Mouse (Mus musculus) CH12.LX (cell line): Measurements from ENCODE around the gene Rasal1. TPM values are rescaled to one million over a fixed set of nuclear protein-coding genes. Genes with fewer than 3 reads are reported as not detected.

Experiments
- DNase-seq: peaks from one replicate; pipeline ENCODE4 v3.0.0-alpha.2; 2013; ENCODE audit errors: extremely low read depth
- H3K27ac ChIP-seq: 2 replicates; pipeline ENCODE4 v1.5.1; 2012; ENCODE audit warnings: low read depth, mild to moderate bottlenecking, control low read depth, moderate library complexity; ENCODE audit not compliant: insufficient read depth
- H3K27me3 ChIP-seq: replicated peaks from 2 replicates; pipeline ENCODE3; 2012; ENCODE audit warnings: inconsistent platforms
- H3K36me3 ChIP-seq, 2 experiments: replicated peaks in 1 of 2; 2 replicates each; pipeline versions ENCODE3 to v1.6.1; 2012; ENCODE audit warnings: inconsistent platforms in 1 of 2, low read length in 1 of 2, mild to moderate bottlenecking in 1 of 2, mixed read lengths in 1 of 2, moderate library complexity in 1 of 2; ENCODE audit not compliant: control insufficient read depth in 1 of 2, insufficient read depth in 1 of 2
- H3K4me1 ChIP-seq, 2 experiments: 2 replicates each; pipeline ENCODE4 v1.6.1; 2012; ENCODE audit warnings: inconsistent platforms in 1 of 2, moderate library complexity in 1 of 2; ENCODE audit not compliant: insufficient read depth in 2 of 2, control insufficient read depth in 1 of 2
- H3K4me2 ChIP-seq: 2 replicates; pipeline ENCODE4 v1.6.1; 2012; ENCODE audit warnings: low read depth, mild to moderate bottlenecking, control low read depth; ENCODE audit not compliant: poor library complexity, insufficient read depth, severe bottlenecking
- H3K4me3 ChIP-seq, 3 experiments: fragments of 150-350 bp in 1 of 3; sonication (generic) in 1 of 3; replicated peaks in 1 of 3; 2 replicates each; pipeline versions ENCODE3 to v1.5.1; 2011 to 2012; ENCODE audit warnings: low read depth in 2 of 3, low read length in 2 of 3, mild to moderate bottlenecking in 2 of 3, moderate library complexity in 2 of 3, control low read depth in 1 of 3, improper control_type of control experiment in 1 of 3, inconsistent platforms in 1 of 3, mixed read lengths in 1 of 3; ENCODE audit not compliant: poor library complexity in 1 of 3
- H3K79me2 ChIP-seq: replicated peaks from 2 replicates; pipeline ENCODE4 v1.6.1; 2012; ENCODE audit warnings: mild to moderate bottlenecking, moderate library complexity; ENCODE audit not compliant: control insufficient read depth, poor library complexity, insufficient read depth, severe bottlenecking; ENCODE audit errors: extremely low read depth
- H3K9ac ChIP-seq: 2 replicates; pipeline ENCODE4 v1.6.1; 2012; ENCODE audit warnings: low read depth, mild to moderate bottlenecking, control low read depth, moderate library complexity; ENCODE audit not compliant: insufficient read depth
- H3K9me3 ChIP-seq: replicated peaks from 2 replicates; pipeline ENCODE3; 2012; ENCODE audit warnings: low read length, inconsistent platforms, mixed read lengths
- CHD1 ChIP-seq: IDR thresholded peaks from 2 replicates; pipeline ENCODE4 v1.6.1; 2012; ENCODE audit warnings: low read depth, low read length, improper control_type of control experiment, inconsistent platforms
- CHD2 ChIP-seq: IDR thresholded peaks from 2 replicates; pipeline ENCODE4 v1.6.1; 2011; ENCODE audit warnings: low read length, improper control_type of control experiment
- E2F4 ChIP-seq: IDR thresholded peaks from 2 replicates; pipeline ENCODE4 v1.6.1; 2011; ENCODE audit warnings: low read depth, low read length, improper control_type of control experiment; ENCODE audit not compliant: insufficient replicate concordance
- ELF1 ChIP-seq: IDR thresholded peaks from 2 replicates; pipeline ENCODE4 v1.6.1; 2014; ENCODE audit warnings: low read depth, mild to moderate bottlenecking, inconsistent platforms, low read length, improper control_type of control experiment
- EP300 ChIP-seq: IDR thresholded peaks from 2 replicates; pipeline ENCODE4 v1.6.1; 2011; ENCODE audit warnings: low read length, improper control_type of control experiment
- GABPA ChIP-seq: IDR thresholded peaks from 2 replicates; pipeline ENCODE4 v1.6.1; 2012; ENCODE audit warnings: low read depth, low read length, improper control_type of control experiment, inconsistent platforms; ENCODE audit not compliant: insufficient replicate concordance
- IRF4 ChIP-seq: IDR thresholded peaks from 2 replicates; pipeline ENCODE4 v1.6.1; 2014; ENCODE audit warnings: low read depth, mild to moderate bottlenecking, inconsistent platforms, low read length, improper control_type of control experiment
- JUN ChIP-seq: IDR thresholded peaks from 2 replicates; pipeline ENCODE4 v1.6.1; 2011; ENCODE audit warnings: low read depth, mild to moderate bottlenecking, low read length, improper control_type of control experiment, moderate library complexity; ENCODE audit not compliant: insufficient read depth
- JUND ChIP-seq: conservative IDR thresholded peaks from 2 replicates; pipeline ENCODE4 v1.6.1; 2011; ENCODE audit warnings: low read depth, low read length, improper control_type of control experiment
- MAFK ChIP-seq: IDR thresholded peaks from 2 replicates; pipeline ENCODE4 v1.6.1; 2011; ENCODE audit warnings: low read length, improper control_type of control experiment; ENCODE audit not compliant: insufficient replicate concordance
- MAZ ChIP-seq: IDR thresholded peaks from 2 replicates; pipeline ENCODE4 v1.6.1; 2012; ENCODE audit warnings: low read depth, mild to moderate bottlenecking, inconsistent platforms, low read length, improper control_type of control experiment, moderate library complexity
- MYC ChIP-seq: IDR thresholded peaks from 2 replicates; pipeline ENCODE4 v1.6.1; 2011; ENCODE audit warnings: low read depth, mild to moderate bottlenecking, improper control_type of control experiment, low read length
- NRF1 ChIP-seq: IDR thresholded peaks from 2 replicates; pipeline ENCODE4 v1.6.1; 2014; ENCODE audit warnings: low read depth, mild to moderate bottlenecking, inconsistent platforms, low read length, improper control_type of control experiment, moderate library complexity
- PAX5 ChIP-seq: IDR thresholded peaks from 2 replicates; pipeline ENCODE4 v1.6.1; 2012; ENCODE audit warnings: low read length, inconsistent platforms, mixed read lengths
- POLR2AphosphoS2 ChIP-seq: IDR thresholded peaks from 2 replicates; pipeline ENCODE4 v1.6.1; 2011; ENCODE audit warnings: low read depth, low read length, improper control_type of control experiment
- RAD21 ChIP-seq: IDR thresholded peaks from 2 replicates; pipeline ENCODE4 v1.6.1; 2011; ENCODE audit warnings: low read depth, mild to moderate bottlenecking, low read length, improper control_type of control experiment, moderate library complexity
- SIN3A ChIP-seq: IDR thresholded peaks from 2 replicates; pipeline ENCODE4 v1.6.1; 2012; ENCODE audit warnings: low read length, improper control_type of control experiment, inconsistent platforms
- SMC3 ChIP-seq: IDR thresholded peaks from 2 replicates; pipeline ENCODE4 v1.6.1; 2011; ENCODE audit warnings: low read depth, low read length, improper control_type of control experiment
- TCF12 ChIP-seq: IDR thresholded peaks from 2 replicates; pipeline ENCODE4 v1.6.1; 2014; ENCODE audit warnings: low read depth, mild to moderate bottlenecking, inconsistent platforms, low read length, improper control_type of control experiment
- UBTF ChIP-seq: IDR thresholded peaks from 2 replicates; pipeline ENCODE4 v1.6.1; 2012; ENCODE audit warnings: low read depth, mild to moderate bottlenecking, inconsistent platforms, low read length, improper control_type of control experiment, moderate library complexity
- USF1 ChIP-seq: IDR thresholded peaks from 2 replicates; pipeline ENCODE4 v1.6.1; 2014; ENCODE audit warnings: low read depth, mild to moderate bottlenecking, inconsistent platforms, low read length, improper control_type of control experiment
- USF2 ChIP-seq: conservative IDR thresholded peaks from 2 replicates; pipeline ENCODE4 v1.6.1; 2011; ENCODE audit warnings: low read depth, low read length, improper control_type of control experiment
- ZNF384 ChIP-seq: IDR thresholded peaks from 2 replicates; pipeline ENCODE4 v1.6.1; 2012; ENCODE audit warnings: low read depth, low read length, improper control_type of control experiment, inconsistent platforms
- dilution Hi-C: fragments of 300-500 bp; cut with MboI; formaldehyde crosslinking; loops from 2 replicates; pipeline ENCODE4 v1.14.3; 2020; ENCODE audit warnings: low sequenced_read_pairs; ENCODE audit not compliant: extremely low pct_unique_long_range_greater_than_20kb, extremely low pct_ligation_motif_present
- in situ Hi-C: fragments of 300-500 bp; cut with MboI; formaldehyde crosslinking; loops from 3 replicates; pipeline ENCODE4 v1.14.3; 2019; ENCODE audit warnings: low sequenced_read_pairs, low pct_ligation_motif_present, low pct_unique_long_range_greater_than_20kb, mixed read lengths
- polyA plus RNA-seq: library from polyadenylated mRNA; unstranded; fragments of >175 nt; gene quantifications from 2 replicates; pipeline ENCODE4 v1.2.1, GENCODE M21; 2012; ENCODE audit warnings: low read depth; ENCODE audit not compliant: insufficient read length
- total RNA-seq, 2 experiments: library from RNA; depleted of rRNA; stranded (reverse); fragments of 300-350 nt in 1 of 2; fragments of >200 nt in 1 of 2; gene quantifications; 2 replicates each; pipeline ENCODE4 v1.2.3; 2012 to 2014

Gene Rasal1
- total and polyA plus RNA-seq, 3 experiments, result 11.7 to 21.4 (median 15.6) TPM

DNA sequence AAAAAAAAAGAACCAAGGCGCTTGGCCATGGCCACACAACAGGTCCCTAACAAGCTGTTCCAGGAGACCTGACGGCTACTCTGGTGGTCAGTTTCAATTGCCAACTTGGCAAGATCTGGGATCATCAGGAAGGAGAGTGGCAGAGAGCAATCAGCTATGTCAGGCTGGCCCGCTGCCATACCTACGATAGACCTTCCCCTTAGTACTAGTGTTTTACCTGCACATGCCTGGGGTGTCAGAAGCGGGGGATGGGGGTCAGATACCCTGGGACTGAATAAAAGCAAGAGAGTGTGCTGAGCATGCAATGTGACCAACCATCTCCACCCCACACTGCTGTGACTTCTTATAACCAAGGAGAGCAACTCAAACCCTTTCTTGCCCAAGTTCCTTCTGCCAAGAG lies 37.7 kb upstream of the Rasal1 start:
- no peak for TF ChIP-seq USF2
- no peak for TF ChIP-seq USF1
- no peaks in the 10 kb centered on the region for H3K27me3 ChIP-seq
- H3K4me2 ChIP-seq, result no peak overlapping the region
- in situ Hi-C loops, result loop anchor here (25.0 kb wide), 2 partner anchors 349 to 474 kb away; no protein-coding TSS in a partner anchor
- dilution Hi-C loops, result no loop called here
- H3K79me2 ChIP-seq, result peaks cover 25% of the 10 kb centered on the region
- no peak overlapping the region for H3K9ac ChIP-seq
- peaks cover 5 to 29% of the 10 kb centered on the region in 2 experiments; a peak in 3 of 4 replicates for H3K4me1 ChIP-seq
- no peak overlapping the region for H3K27ac ChIP-seq
- H3K36me3 ChIP-seq, result peaks cover 1 to 50% of the 10 kb centered on the region in 2 experiments
- no peak overlapping the region for H3K4me3 ChIP-seq
- DNase-seq, result no peak
- H3K9me3 ChIP-seq, result peaks cover 2% of the 10 kb centered on the region

- in situ Hi-C loops, result loop anchor here (25.0 kb wide), 2 partner anchors 349 to 474 kb away; no protein-coding TSS in a partner anchor
- Histone ChIP-seq H3K9me3 (peaks cover 2% of the 10 kb centered on the region), H3K27ac (no peak overlapping the region)
Measured at GRCm38 (mm10) chr5:120611416-120611815, 37.2 kb upstream of the Rasal1 start.

GRCm38 (mm10) chr5:120612442-120612821 lies 36.2 kb upstream of the Rasal1 start, which contains the start of the genes Rita1 and Ddx54:
Gene Rita1, minus strand, starts transcription at chr5:120612589.
Gene Ddx54, plus strand, starts transcription at chr5:120612739.
- Histone ChIP-seq H3K9ac (peak within 1 kb of the TSS; percentile 74), H3K36me3 (peaks cover 11 to 54% of the 10 kb centered on the region in 2 experiments), H3K79me2 (peaks cover 35% of the 10 kb centered on the region), H3K4me3 (peak within 1 kb of the TSS; percentile 80 to 98 (median 88)), H3K27ac (peak within 1 kb of the TSS; percentile 73), H3K4me1 (peaks cover 5 to 21% of the 10 kb centered on the region in 2 experiments; a peak in 3 of 4 replicates), H3K27me3 (no peaks in the 10 kb centered on the region), H3K4me2 (peak within 1 kb of the TSS; percentile 67), H3K9me3 (peaks cover 2% of the 10 kb centered on the region)
- in situ Hi-C loops, result loop anchor here (25.0 kb wide), 2 partner anchors 350 to 475 kb away; no protein-coding TSS in a partner anchor
- peak; percentile 94 for DNase-seq
- dilution Hi-C loops, result no loop called here
- TF ChIP-seq ELF1 (no peak), GABPA (no peak), PAX5 (no peak), POLR2AphosphoS2 (0 out of 2 replicates have a peak, but pooled peaks have one; percentile 10), EP300 (no peak), MAZ (peak; percentile 50; the same call in 1 of the 2 replicates), USF1 (no peak), UBTF (no peak), MAFK (no peak), E2F4 (no peak), SMC3 (no peak), USF2 (no peak), JUN (no peak), ZNF384 (no peak), IRF4 (no peak), TCF12 (peak; percentile 59; the same call in 1 of the 2 replicates), CHD1 (peak; percentile 100), RAD21 (no peak), MYC (peak; percentile 75; the same call in 1 of the 2 replicates)

More at GRCm38 (mm10) chr5:120611416-120611815, 37.2 kb upstream of the Rasal1 start:
- H3K27me3 ChIP-seq, result no peaks in the 10 kb centered on the region
- H3K4me2 ChIP-seq, result peak overlapping the region; percentile 67
- TF ChIP-seq JUND (no peak), USF1 (no peak), E2F4 (no peak), JUN (no peak), EP300 (no peak), SIN3A (no peak), NRF1 (no peak), CHD2 (no peak), MYC (no peak), SMC3 (no peak), GABPA (no peak), RAD21 (no peak), UBTF (no peak), TCF12 (no peak), MAZ (no peak)
- TF ChIP-seq, all 38 proteins: peak for 0
- peaks cover 6 to 50% of the 10 kb centered on the region in 2 experiments for H3K36me3 ChIP-seq
- H3K4me1 ChIP-seq, result peaks cover 5 to 27% of the 10 kb centered on the region in 2 experiments; a peak in 3 of 4 replicates
- H3K4me3 ChIP-seq, result peak overlapping the region in 1 of 3 experiments; percentile 62
- 0 out of 2 replicates have a peak overlapping the region, but pooled peaks have one; percentile 59 for H3K9ac ChIP-seq
- dilution Hi-C loops, result no loop called here
- no peak for DNase-seq
- H3K79me2 ChIP-seq, result peaks cover 30% of the 10 kb centered on the region
